11 mouse cellular contexts compared by ENCODE assay signal in genomic region chr2:149832301-149832700, GRCm38 (mm10). TPM values are rescaled to one million over a fixed set of nuclear protein-coding genes. Genes with fewer than 3 reads are reported as not detected.
DNase-seq lines count a peak whose midpoint lies in the region; ATAC-seq and TF ChIP-seq lines count a peak whose summit lies in the region.
"Had no signal": no experiment of that assay in that cellular context is flagged by ENCODE, and none has a peak within 500 bp of the region (broad histone marks: within the 10 kb centered on the region; RNA-seq: fewer than 3 reads in every experiment).

No protein-coding gene starts in this region.

- H3K36me3 ChIP-seq in hindbrain, embryonic 16.5 days (ENCODE audit: control insufficient read depth, insufficient read depth, low read length), result no peaks in the 10 kb centered on the region
- H3K36me3 ChIP-seq in neural tube, embryonic 13.5 days, result no peaks in the 10 kb centered on the region

- no peaks in the 10 kb centered on the region for H3K9me3 ChIP-seq in hindbrain, embryonic 16.5 days (ENCODE audit: control insufficient read depth, low read length)
- no peaks in the 10 kb centered on the region for H3K9me3 ChIP-seq in neural tube, embryonic 13.5 days

- peaks cover 8% of the 10 kb centered on the region for H3K4me1 ChIP-seq in hindbrain, embryonic 16.5 days (ENCODE audit: control insufficient read depth, insufficient read depth, low read depth, low read length)
- H3K4me1 ChIP-seq in neural tube, embryonic 13.5 days (replicated peaks), result peaks cover 26% of the 10 kb centered on the region

- intact Hi-C loops in left cerebral cortex, adult 2 months (cut with DNase I), result loop anchor here (1.0 to 5.0 kb wide), 4 partner anchors 41 to 410 kb away; no protein-coding TSS in a partner anchor
- intact Hi-C loops in left cerebral cortex, postnatal 36 days (cut with DNase I), result loop anchor here (5.0 kb wide), 3 partner anchors 65 to 290 kb away; no protein-coding TSS in a partner anchor
- intact Hi-C loops in left cerebral cortex, postnatal 10 days (cut with DNase I), result loop anchor here (5.0 kb wide), 2 partner anchors 100 to 185 kb away; no protein-coding TSS in a partner anchor

- WGBS in hindbrain, embryonic 16.5 days, result 14% methylated on average over 5 of the region's 5 CpGs
- WGBS in neural tube, embryonic 13.5 days, result 7% methylated on average over 5 of the region's 5 CpGs

- peak overlapping the region; percentile 38 for H3K27ac ChIP-seq in left cerebral cortex, adult 2 months
- no peak overlapping the region for H3K27ac ChIP-seq in hindbrain, embryonic 16.5 days (ENCODE audit: low read depth, low read length)
- 0 out of 2 replicates have a peak overlapping the region, but pooled peaks have one; percentile 23 for H3K27ac ChIP-seq in neural tube, embryonic 13.5 days (replicated peaks)

- H3K27me3 ChIP-seq in hindbrain, embryonic 16.5 days (replicated peaks; ENCODE audit: control insufficient read depth, insufficient read depth, low read length), result no peaks in the 10 kb centered on the region; the same call in 1 of the 2 replicates
- peaks cover 38% of the 10 kb centered on the region for H3K27me3 ChIP-seq in neural tube, embryonic 13.5 days

- peak; percentile 11 to 26 for DNase-seq in cerebellum, adult 18-20 months
- DNase-seq in cerebellum, adult 9-10 months, result no peak
- no peak for DNase-seq in left cerebral cortex, adult 2 months (ENCODE audit: extremely low spot score in 1 of 2, low spot score in 2 of 2)
- no peak for DNase-seq in left cerebral cortex, postnatal 36 days (ENCODE audit: low spot score in 2 of 2)
- DNase-seq in gastrocnemius, adult 18-20 months (ENCODE audit: low spot score), result no peak
- DNase-seq in left cerebral cortex, postnatal 10 days (ENCODE audit: extremely low spot score in 1 of 2, low spot score in 2 of 2), result no peak
- DNase-seq: kidney, adult 8-10 months had no signal

- H3K9ac ChIP-seq in hindbrain, embryonic 16.5 days (ENCODE audit: low read depth, low read length), result peak overlapping the region; percentile 78
- H3K9ac ChIP-seq in neural tube, embryonic 13.5 days, result peak overlapping the region; percentile 82

- TF ChIP-seq CTCF in left cerebral cortex, adult 2 months (IDR thresholded peaks at IDR 0.05), result no peak

- no peak for ATAC-seq in hindbrain, embryonic 16.5 days
- ATAC-seq in neural tube, embryonic 13.5 days (ENCODE audit: low read depth), result no peak

- H3K4me2 ChIP-seq in hindbrain, embryonic 16.5 days (ENCODE audit: low read length), result peak overlapping the region; percentile 95
- H3K4me2 ChIP-seq in neural tube, embryonic 13.5 days, result peak overlapping the region; percentile 94

- peak overlapping the region; percentile 62 for H3K4me3 ChIP-seq in left cerebral cortex, adult 2 months
- H3K4me3 ChIP-seq in hindbrain, embryonic 16.5 days (ENCODE audit: low read length), result peak overlapping the region; percentile 74
- H3K4me3 ChIP-seq in neural tube, embryonic 13.5 days, result peak overlapping the region; percentile 69

RNA-seq across cellular contexts. Expression of gene C530025M09Rik, which starts 1.3 kb away (rescaled TPM):
- 1 to 10 TPM; 2.2 to 2.5 TPM for total RNA-seq in left cerebral cortex, adult 2 months (2021)
- 1 to 10 TPM; 1.5 to 2.1 TPM for total RNA-seq in left cerebral cortex, postnatal 36 days (2021)
- polyA plus RNA-seq in hindbrain, embryonic 16.5 days (2015; fragmentation: Nextera tagmentation; extraction: Ambion mirVana), result 2.4 and 2.6 TPM in 2 replicates
- 1.4 and 1.8 TPM in 2 replicates for polyA plus RNA-seq in neural tube, embryonic 13.5 days (2015; fragmentation: Nextera tagmentation; extraction: Ambion mirVana)
- not detected for total RNA-seq in gastrocnemius, adult 18-20 months (2021)
- total RNA-seq in left cerebral cortex, postnatal 10 days (2021), result 1 to 10 TPM; 1.2 to 1.3 TPM
- total RNA-seq: liver, adult 2 months; monocyte, adult 5-6 weeks had no signal
- polyA plus RNA-seq: liver, adult 2 months had no signal

RNA-seq across cellular contexts. Expression of gene Syndig1, which starts 3.3 kb away (rescaled TPM):
- total RNA-seq in left cerebral cortex, adult 2 months (2021), result 10 to 100 TPM; 61.0 to 62.6 TPM
- total RNA-seq in left cerebral cortex, postnatal 36 days (2021), result 10 to 100 TPM; 59.2 to 67.5 TPM
- polyA plus RNA-seq in hindbrain, embryonic 16.5 days (2015; fragmentation: Nextera tagmentation; extraction: Ambion mirVana), result 45.6 and 47.7 TPM in 2 replicates
- polyA plus RNA-seq in neural tube, embryonic 13.5 days (2015; fragmentation: Nextera tagmentation; extraction: Ambion mirVana), result 35.7 and 36.1 TPM in 2 replicates
- not detected for total RNA-seq in gastrocnemius, adult 18-20 months (2021)
- total RNA-seq in left cerebral cortex, postnatal 10 days (2021), result 10 to 100 TPM; 58.7 to 65.8 TPM
- total RNA-seq: liver, adult 2 months; monocyte, adult 5-6 weeks had no signal
- polyA plus RNA-seq: liver, adult 2 months had no signal

Comparison
In these comparisons a context has a peak if more than half of its experiments do, and no peak if none do; other contexts are left out.
1. DNase-seq: peak in cerebellum, adult 18-20 months (2 of 2); none in cerebellum, adult 9-10 months (single experiment), left cerebral cortex, adult 2 months (0 of 2), left cerebral cortex, postnatal 36 days (0 of 2), gastrocnemius, adult 18-20 months (single experiment) and left cerebral cortex, postnatal 10 days (0 of 2).
2. RNA of gene Syndig1, which starts 3.3 kb away (total RNA-seq): 59.2 to 67.5 TPM in left cerebral cortex, postnatal 36 days, 58.7 to 65.8 TPM in left cerebral cortex, postnatal 10 days and 61.0 to 62.6 TPM in left cerebral cortex, adult 2 months; not detected in gastrocnemius, adult 18-20 months; every median in the first group is over 10 times any median in the second.
3. Peak in every context shown above with its lines, with median percentiles within 50 percentile points of each other: H3K4me3 ChIP-seq.